Comparison of ENCODE assay signal across 9 mouse cellular contexts in genomic region chr6:29177901-29178879, GRCm38 (mm10). TPM values are rescaled to one million over a fixed set of nuclear protein-coding genes. Genes with fewer than 3 reads are reported as not detected.
A peak's percentile ranks its signal among the peaks of the same experiment; 100 is the strongest.
DNase-seq lines count a peak whose midpoint lies in the region; ATAC-seq and TF ChIP-seq lines count a peak whose summit lies in the region.
"Had no signal": no experiment of that assay in that cellular context is flagged by ENCODE, and none has a peak within 500 bp of the region (broad histone marks: within the 10 kb centered on the region; RNA-seq: fewer than 3 reads in every experiment).

No protein-coding gene starts in this region.

- no peak for DNase-seq in heart, adult 9 months (ENCODE audit: low spot score in 2 of 2)
- DNase-seq in ZHBTc4 (ENCODE audit: low read depth, low spot score): peak; percentile 54
- DNase-seq in heart, postnatal 0 days (ENCODE audit: low spot score): no peak
- DNase-seq in gastrocnemius, postnatal 4 days (ENCODE audit: low spot score in 2 of 2): no peak
- DNase-seq in gastrocnemius, adult 8-10 months (ENCODE audit: low spot score in 2 of 2): no peak
- DNase-seq in left cerebral cortex, postnatal 25 days (ENCODE audit: low spot score in 2 of 2): no peak

- H3K4me1 ChIP-seq in heart, embryonic 15.5 days (replicated peaks): peaks cover 10% of the 10 kb centered on the region
- H3K4me1 ChIP-seq in heart, postnatal 0 days (ENCODE audit: control insufficient read depth, insufficient read depth): no peaks in the 10 kb centered on the region
- peaks cover 31% of the 10 kb centered on the region for H3K4me1 ChIP-seq in midbrain, embryonic 13.5 days (replicated peaks)

- no peak overlapping the region for H3K27ac ChIP-seq in heart, embryonic 15.5 days
- no peak overlapping the region for H3K27ac ChIP-seq in heart, postnatal 0 days (ENCODE audit: low read depth)
- H3K27ac ChIP-seq in midbrain, embryonic 13.5 days: peak overlapping the region; percentile 78

- no peaks in the 10 kb centered on the region for H3K9me3 ChIP-seq in heart, embryonic 15.5 days (replicated peaks)
- no peaks in the 10 kb centered on the region for H3K9me3 ChIP-seq in heart, postnatal 0 days (replicated peaks; ENCODE audit: control insufficient read depth, low read length)
- no peaks in the 10 kb centered on the region for H3K9me3 ChIP-seq in midbrain, embryonic 13.5 days

- H3K4me2 ChIP-seq in heart, embryonic 15.5 days: peak overlapping the region; percentile 98
- peak overlapping the region; percentile 92 for H3K4me2 ChIP-seq in heart, postnatal 0 days (ENCODE audit: low read depth, low read length)
- peak overlapping the region; percentile 72 for H3K4me2 ChIP-seq in midbrain, embryonic 13.5 days (replicated peaks)

- no peaks in the 10 kb centered on the region for H3K36me3 ChIP-seq in heart, embryonic 15.5 days
- no peaks in the 10 kb centered on the region for H3K36me3 ChIP-seq in heart, postnatal 0 days (replicated peaks; ENCODE audit: control insufficient read depth, insufficient read depth, low read length)
- H3K36me3 ChIP-seq in midbrain, embryonic 13.5 days: no peaks in the 10 kb centered on the region

- TF ChIP-seq EP300 in heart, postnatal 0 days (IDR thresholded peaks at IDR 0.05; ENCODE audit: low read depth): no peak

- WGBS in heart, embryonic 15.5 days: 36% methylated on average over 17 of the region's 17 CpGs
- WGBS in heart, postnatal 0 days: 43% methylated on average over 17 of the region's 17 CpGs
- WGBS in midbrain, embryonic 13.5 days: 11% methylated on average over 16 of the region's 17 CpGs

- peaks cover 84% of the 10 kb centered on the region for H3K27me3 ChIP-seq in heart, embryonic 15.5 days
- H3K27me3 ChIP-seq in heart, postnatal 0 days (ENCODE audit: control insufficient read depth, insufficient read depth, low read length): peaks cover 82% of the 10 kb centered on the region
- peaks cover 70% of the 10 kb centered on the region for H3K27me3 ChIP-seq in midbrain, embryonic 13.5 days
- H3K27me3 ChIP-seq: Patski had no signal

- H3K4me3 ChIP-seq in heart, embryonic 15.5 days: peak overlapping the region; percentile 65
- peak overlapping the region; percentile 60 for H3K4me3 ChIP-seq in heart, postnatal 0 days (ENCODE audit: low read depth, low read length)
- H3K4me3 ChIP-seq in midbrain, embryonic 13.5 days (replicated peaks): peak overlapping the region; percentile 55

- TF ChIP-seq CTCF in heart, postnatal 0 days (IDR thresholded peaks at IDR 0.05; ENCODE audit: low read depth): no peak

- ATAC-seq in heart, embryonic 15.5 days (replicated peaks; ENCODE audit: insufficient number of reproducible peaks, insufficient read depth, low FRiP score, low read depth): 0 out of 2 replicates have a peak, but pooled peaks have one; percentile 37
- ATAC-seq in heart, postnatal 0 days (ENCODE audit: insufficient read depth, low read depth): no peak
- ATAC-seq in midbrain, embryonic 13.5 days: peak; percentile 74

- H3K9ac ChIP-seq in heart, embryonic 15.5 days: no peak overlapping the region
- H3K9ac ChIP-seq in heart, postnatal 0 days (replicated peaks; ENCODE audit: low read depth, low read length): peak overlapping the region; percentile 52; the same call in 1 of the 2 replicates
- peak overlapping the region; percentile 72 for H3K9ac ChIP-seq in midbrain, embryonic 13.5 days (replicated peaks)

- intact Hi-C loops in left cerebral cortex, postnatal 25 days (cut with DNase I): no loop called here

RNA-seq across cellular contexts. Expression of gene Prrt4, which starts 1.2 kb away (rescaled TPM):
- 1.5 and 1.6 TPM in 2 replicates for polyA plus RNA-seq in heart, embryonic 15.5 days (2015; fragmentation: Nextera tagmentation; extraction: Ambion mirVana)
- total RNA-seq in heart, postnatal 0 days (2014; rRNA removed; ENCODE audit: low replicate concordance): 0.65 and 4.9 TPM in 2 replicates
- 1.3 and 1.6 TPM in 2 replicates for polyA plus RNA-seq in heart, postnatal 0 days (2015; fragmentation: Nextera tagmentation; extraction: Ambion mirVana)
- 2.7 and 3.6 TPM in 2 replicates for polyA plus RNA-seq in midbrain, embryonic 13.5 days (2015; fragmentation: Nextera tagmentation; extraction: Ambion mirVana)
- total RNA-seq in gastrocnemius, postnatal 4 days (2021): 1 to 10 TPM; 1.0 to 1.4 TPM
- total RNA-seq in gastrocnemius, adult 8-10 months (2022): under 1 TPM; 0.46 to 0.70 (median 0.53) TPM
- total RNA-seq in left cerebral cortex, postnatal 25 days (2021): 1 to 10 TPM; 2.4 to 2.9 TPM

RNA-seq across cellular contexts. Expression of gene Rbm28, which starts 13.4 kb away (rescaled TPM):
- 22.8 and 28.8 TPM in 2 replicates for polyA plus RNA-seq in heart, embryonic 15.5 days (2015; fragmentation: Nextera tagmentation; extraction: Ambion mirVana)
- total RNA-seq in heart, postnatal 0 days (2014; rRNA removed; ENCODE audit: low replicate concordance): 6.8 and 15.3 TPM in 2 replicates
- polyA plus RNA-seq in heart, postnatal 0 days (2015; fragmentation: Nextera tagmentation; extraction: Ambion mirVana): 13.3 and 15.1 TPM in 2 replicates
- polyA plus RNA-seq in midbrain, embryonic 13.5 days (2015; fragmentation: Nextera tagmentation; extraction: Ambion mirVana): 47.2 and 48.5 TPM in 2 replicates
- 10 to 100 TPM; 20.6 to 21.7 TPM for total RNA-seq in gastrocnemius, postnatal 4 days (2021)
- 10 to 100 TPM; 10.7 to 15.9 (median 14.8) TPM for total RNA-seq in gastrocnemius, adult 8-10 months (2022)
- 10 to 100 TPM; 38.7 to 45.7 TPM for total RNA-seq in left cerebral cortex, postnatal 25 days (2021)

RNA-seq across cellular contexts. Expression of gene Impdh1, which starts 38.0 kb away (rescaled TPM):
- polyA plus RNA-seq in heart, embryonic 15.5 days (2015; fragmentation: Nextera tagmentation; extraction: Ambion mirVana): 32.8 and 38.6 TPM in 2 replicates
- total RNA-seq in heart, postnatal 0 days (2014; rRNA removed; ENCODE audit: low replicate concordance): 13.5 and 18.9 TPM in 2 replicates
- 23.7 and 25.7 TPM in 2 replicates for polyA plus RNA-seq in heart, postnatal 0 days (2015; fragmentation: Nextera tagmentation; extraction: Ambion mirVana)
- 43.5 and 51.8 TPM in 2 replicates for polyA plus RNA-seq in midbrain, embryonic 13.5 days (2015; fragmentation: Nextera tagmentation; extraction: Ambion mirVana)
- 10 to 100 TPM; 25.3 to 29.8 TPM for total RNA-seq in gastrocnemius, postnatal 4 days (2021)
- total RNA-seq in gastrocnemius, adult 8-10 months (2022): 10 to 100 TPM in 3 of 4 experiments, 1 to 10 TPM in 1; 9.7 to 13.5 (median 10.9) TPM
- total RNA-seq in left cerebral cortex, postnatal 25 days (2021): 10 to 100 TPM; 66.1 to 68.8 TPM
